In the genomic region with DNA sequence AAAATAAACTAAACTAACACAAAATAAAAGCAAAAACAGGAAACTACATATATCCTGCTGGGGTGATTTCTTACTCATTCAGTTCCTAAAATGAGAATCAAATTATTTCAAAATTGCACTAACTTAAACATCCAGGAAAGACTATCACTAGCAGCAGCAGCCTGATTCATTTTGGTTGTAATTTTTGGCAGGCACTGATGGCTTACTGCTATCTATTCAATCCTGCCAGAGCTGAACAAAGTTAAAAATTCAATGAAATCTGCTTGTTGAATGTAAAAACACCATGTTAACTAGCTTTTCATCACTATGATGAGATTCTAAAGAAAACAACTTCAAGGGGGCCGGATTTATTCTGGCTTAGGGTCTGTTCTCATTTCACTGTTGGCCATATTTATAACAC, we compare ENCODE assay signal across 17 mouse cellular contexts. TPM values are rescaled to one million over a fixed set of nuclear protein-coding genes. Genes with fewer than 3 reads are reported as not detected.
"Had no signal": no experiment of that assay in that cellular context is flagged by ENCODE, and none has a peak within 500 bp of the region (broad histone marks: within the 10 kb centered on the region; RNA-seq: fewer than 3 reads in every experiment).

No protein-coding gene starts in this region.

- H3K27ac ChIP-seq: lung, embryonic 15.5 days; macrophage; midbrain, embryonic 13.5 days; midbrain, embryonic 15.5 days; neural tube, embryonic 12.5 days; stomach, embryonic 15.5 days; stomach, postnatal 0 days had no signal

- H3K4me2 ChIP-seq: lung, embryonic 15.5 days; midbrain, embryonic 11.5 days; midbrain, embryonic 13.5 days; midbrain, embryonic 15.5 days; neural tube, embryonic 12.5 days; stomach, embryonic 15.5 days had no signal

- H3K4me1 ChIP-seq: lung, embryonic 15.5 days; megakaryocyte, embryonic 14.5 days; midbrain, embryonic 13.5 days; midbrain, embryonic 15.5 days; neural tube, embryonic 12.5 days; stomach, embryonic 15.5 days had no signal

- H3K36me3 ChIP-seq: lung, embryonic 15.5 days; midbrain, embryonic 13.5 days; midbrain, embryonic 15.5 days; neural tube, embryonic 12.5 days; stomach, embryonic 15.5 days had no signal

- DNase-seq: lung, adult 2 months; lung, postnatal 14 days; lung, postnatal 36 days; right cerebral cortex, postnatal 14 days; thymus, adult 2 months; thymus, postnatal 25 days; thymus, postnatal 4 days had no signal

- H3K9ac ChIP-seq: lung, embryonic 15.5 days; midbrain, embryonic 13.5 days; midbrain, embryonic 15.5 days; neural tube, embryonic 12.5 days; stomach, embryonic 15.5 days had no signal

- H3K27me3 ChIP-seq: lung, embryonic 15.5 days; megakaryocyte, embryonic 14.5 days; midbrain, embryonic 13.5 days; midbrain, embryonic 15.5 days; neural tube, embryonic 12.5 days; stomach, embryonic 15.5 days had no signal

- H3K9me3 ChIP-seq: lung, embryonic 15.5 days; midbrain, embryonic 13.5 days; midbrain, embryonic 15.5 days; neural tube, embryonic 12.5 days; stomach, embryonic 15.5 days had no signal

- H3K4me3 ChIP-seq: lung, embryonic 15.5 days; megakaryocyte, embryonic 14.5 days; midbrain, embryonic 13.5 days; midbrain, embryonic 15.5 days; neural tube, embryonic 12.5 days; stomach, embryonic 15.5 days had no signal

- ATAC-seq: lung, postnatal 0 days; midbrain, embryonic 13.5 days; midbrain, embryonic 15.5 days had no signal

RNA-seq across cellular contexts. Expression of a gene that starts 36.0 kb away (rescaled TPM):
- polyA plus RNA-seq: macrophage had no signal
